Mouse (Mus musculus): ENCODE data around the gene Cox4i2. TPM values are rescaled to one million over a fixed set of nuclear protein-coding genes. Genes with fewer than 3 reads are reported as not detected.

Gene Cox4i2
- polyA plus RNA-seq, 1 experiment from 2014 or later = 21.1 TPM

DNA sequence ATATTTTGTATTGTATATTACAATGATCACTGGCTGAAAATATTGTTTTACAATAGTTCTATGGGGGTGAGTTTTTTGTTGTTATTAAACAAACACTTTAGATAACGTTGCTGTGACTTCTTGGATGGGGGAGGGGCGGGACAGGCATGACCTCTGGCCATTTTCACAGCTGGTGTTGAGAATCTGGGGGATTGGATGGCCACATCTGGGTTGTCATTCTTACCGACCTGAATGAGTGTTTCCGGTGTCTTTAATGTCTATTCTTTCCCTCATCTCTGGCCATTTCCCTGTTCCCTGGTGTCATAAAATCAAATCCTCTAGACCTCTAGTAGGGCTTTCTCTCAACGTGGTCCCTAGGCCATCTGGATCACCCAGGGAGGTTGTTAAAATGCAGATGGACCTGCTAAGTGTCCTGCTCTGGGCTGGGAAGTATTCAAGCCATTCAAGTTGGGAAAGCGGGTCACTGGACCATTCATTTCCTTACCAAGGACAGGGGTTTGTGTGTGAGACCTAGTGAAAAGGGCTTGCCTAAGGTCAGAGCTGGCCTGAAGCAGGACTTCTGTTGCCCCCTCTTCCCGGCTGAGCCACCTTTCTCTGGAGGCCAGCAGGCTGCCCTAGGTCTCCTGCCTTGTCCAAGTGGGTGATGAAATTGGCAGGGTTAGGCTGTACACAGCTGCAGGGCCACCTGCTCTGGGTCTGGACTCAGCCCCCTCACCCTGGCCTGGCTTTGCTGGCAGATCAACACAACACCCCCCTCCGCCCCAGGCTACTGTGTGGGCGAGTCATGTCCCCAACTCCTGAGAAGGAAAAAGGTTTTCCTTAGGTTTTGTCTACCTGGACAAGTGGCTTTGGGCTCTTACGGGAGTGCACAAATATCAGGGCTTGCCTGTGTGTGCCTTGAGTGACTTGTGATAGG, 16.4 kb upstream of the Cox4i2 start:
- Histone ChIP-seq H3K27me3 (ENCODE audit: insufficient read depth, poor library complexity, severe bottlenecking) (no peaks in the 10 kb centered on the region), H3K36me3 (peaks cover 8% of the 10 kb centered on the region), H3K9me3 (no peaks in the 10 kb centered on the region), H3K4me3 (peak overlapping the region; percentile 87), H3K27ac (peak overlapping the region; percentile 97), H3K4me1 (peaks cover 84% of the 10 kb centered on the region)
- DNase-seq (ENCODE audit: low spot score) = no peak
- 10% methylated on average over 10 of the region's 10 CpGs for WGBS

DNA sequence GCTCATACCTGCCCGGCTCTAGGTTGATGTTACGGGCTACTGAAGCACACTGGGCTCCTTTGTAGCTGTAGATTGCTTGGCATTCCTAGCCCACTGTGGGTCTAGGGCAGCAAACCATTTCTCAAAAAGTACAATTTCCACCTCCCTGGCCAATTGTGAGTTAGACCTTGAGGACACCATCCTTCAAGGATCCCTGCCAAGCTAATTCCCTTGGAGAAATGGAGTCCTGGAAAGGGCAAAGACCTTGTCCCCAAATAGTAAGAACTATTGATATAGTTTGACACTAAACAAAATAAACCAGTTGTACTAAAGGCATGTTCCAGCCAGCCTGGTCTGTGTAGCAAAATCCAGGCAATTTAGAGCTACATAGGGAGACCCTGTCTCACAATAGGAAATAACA, 15.6 kb upstream of the Cox4i2 start:
- H3K27me3 ChIP-seq (ENCODE audit: insufficient read depth, poor library complexity, severe bottlenecking) = no peaks in the 10 kb centered on the region
- peaks cover 8% of the 10 kb centered on the region for H3K36me3 ChIP-seq
- H3K9me3 ChIP-seq = no peaks in the 10 kb centered on the region
- 55% methylated on average over 2 of the region's 2 CpGs for WGBS
- H3K27ac ChIP-seq = peak overlapping the region; percentile 97
- H3K4me1 ChIP-seq = peaks cover 84% of the 10 kb centered on the region
- DNase-seq (ENCODE audit: low spot score) = no peak
- H3K4me3 ChIP-seq = peak overlapping the region; percentile 87

DNA sequence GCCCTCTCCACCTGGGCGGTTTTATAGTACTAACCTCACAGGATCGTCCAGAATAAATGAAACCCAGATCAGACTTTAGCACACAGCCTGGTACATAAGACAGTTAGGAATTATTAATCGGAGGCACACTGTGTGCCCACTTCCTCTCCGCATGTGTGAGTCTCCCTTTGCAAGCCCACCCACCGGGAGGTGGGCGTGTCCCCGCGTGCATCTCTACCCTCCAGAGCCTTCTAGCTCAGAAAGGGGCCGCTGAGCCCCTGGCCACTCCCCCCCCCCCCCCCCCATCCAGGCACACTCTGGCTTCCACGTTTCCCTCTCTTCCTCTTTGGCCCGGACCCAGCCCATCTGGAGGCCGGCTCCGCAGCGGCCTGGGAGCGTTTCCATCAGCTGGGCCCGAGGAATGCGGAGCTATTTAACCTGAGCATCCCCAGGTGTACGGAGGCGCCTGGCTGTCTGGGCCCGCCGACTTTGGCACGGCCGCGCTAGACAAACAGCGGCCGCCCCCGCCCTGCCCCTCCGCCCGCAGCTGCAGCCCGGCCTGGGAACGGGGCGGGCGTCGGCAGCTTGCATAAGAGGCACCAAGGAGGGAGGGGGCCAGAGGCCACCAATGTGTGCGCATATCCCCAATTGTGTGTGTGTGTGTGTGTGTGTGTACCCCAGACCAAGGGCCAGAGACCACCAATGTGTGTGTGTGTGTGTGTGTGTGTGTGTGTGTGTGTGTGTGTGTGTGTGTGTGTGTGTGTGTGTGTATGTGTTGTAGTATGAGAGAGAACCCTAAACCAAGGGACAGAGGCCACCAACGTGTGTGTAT, 14.7 kb upstream of the Cox4i2 start:
- Histone ChIP-seq H3K27me3 (ENCODE audit: insufficient read depth, poor library complexity, severe bottlenecking) (no peaks in the 10 kb centered on the region), H3K9me3 (no peaks in the 10 kb centered on the region), H3K4me3 (peak overlapping the region; percentile 87), H3K4me1 (peaks cover 78% of the 10 kb centered on the region), H3K27ac (peak overlapping the region; percentile 97), H3K36me3 (peaks cover 8% of the 10 kb centered on the region)
- peak; percentile 91 for DNase-seq (ENCODE audit: low spot score)
- 1% methylated on average over 33 of the region's 36 CpGs for WGBS

DNA sequence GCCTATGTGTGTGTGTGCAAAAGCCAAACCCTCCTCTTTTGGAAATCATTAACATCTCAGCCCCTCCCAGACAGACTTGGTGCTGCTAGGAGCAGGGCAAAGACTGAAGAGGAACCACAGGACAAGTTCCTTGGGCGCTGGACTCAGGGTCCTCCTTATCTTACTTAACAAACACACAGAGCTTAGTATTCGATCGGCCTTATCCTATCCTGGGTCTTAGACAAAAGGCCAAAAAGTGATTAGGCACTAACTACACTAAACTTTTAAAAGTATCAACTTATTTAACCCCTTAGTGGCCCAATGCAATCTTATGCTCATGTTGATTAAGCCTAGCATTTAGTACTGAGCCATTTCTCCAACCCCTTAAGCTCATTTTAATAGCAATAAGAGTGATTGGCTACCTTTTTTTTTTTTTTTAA, 14.1 kb upstream of the Cox4i2 start:
- DNase-seq (ENCODE audit: low spot score) = no peak
- H3K4me3 ChIP-seq = peak overlapping the region; percentile 87
- H3K9me3 ChIP-seq = no peaks in the 10 kb centered on the region
- peaks cover 76% of the 10 kb centered on the region for H3K4me1 ChIP-seq
- peak overlapping the region; percentile 97 for H3K27ac ChIP-seq
- 9% methylated on average over 3 of the region's 3 CpGs for WGBS
- no peaks in the 10 kb centered on the region for H3K27me3 ChIP-seq (ENCODE audit: insufficient read depth, poor library complexity, severe bottlenecking)
- H3K36me3 ChIP-seq = peaks cover 8% of the 10 kb centered on the region

DNA sequence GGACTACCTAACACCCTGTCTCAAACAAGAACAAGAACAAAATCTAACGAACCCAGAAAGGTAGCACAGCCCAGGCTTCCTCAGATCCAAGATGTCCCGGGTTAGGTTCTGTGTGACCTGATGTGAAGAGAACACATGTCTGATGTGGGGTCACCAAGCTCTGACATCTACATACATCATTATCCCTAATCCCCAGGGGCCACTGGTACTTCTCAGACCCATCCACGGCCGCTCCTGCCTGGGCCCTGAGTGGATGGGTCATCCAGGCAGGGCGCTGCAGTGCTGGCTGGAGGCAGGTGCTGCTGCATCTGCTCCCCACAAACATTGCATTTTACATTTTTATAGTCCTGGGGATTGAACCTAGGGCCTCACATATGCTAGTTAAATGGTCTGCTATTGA, 13.5 kb upstream of the Cox4i2 start:
- 75% methylated on average over 5 of the region's 5 CpGs for WGBS
- H3K4me1 ChIP-seq = peaks cover 73% of the 10 kb centered on the region
- no peak for DNase-seq (ENCODE audit: low spot score)
- H3K9me3 ChIP-seq = no peaks in the 10 kb centered on the region
- H3K27me3 ChIP-seq (ENCODE audit: insufficient read depth, poor library complexity, severe bottlenecking) = no peaks in the 10 kb centered on the region
- H3K4me3 ChIP-seq = no peak overlapping the region; the same call in 1 of the 2 replicates
- peak overlapping the region; percentile 97 for H3K27ac ChIP-seq
- peaks cover 8% of the 10 kb centered on the region for H3K36me3 ChIP-seq

DNA sequence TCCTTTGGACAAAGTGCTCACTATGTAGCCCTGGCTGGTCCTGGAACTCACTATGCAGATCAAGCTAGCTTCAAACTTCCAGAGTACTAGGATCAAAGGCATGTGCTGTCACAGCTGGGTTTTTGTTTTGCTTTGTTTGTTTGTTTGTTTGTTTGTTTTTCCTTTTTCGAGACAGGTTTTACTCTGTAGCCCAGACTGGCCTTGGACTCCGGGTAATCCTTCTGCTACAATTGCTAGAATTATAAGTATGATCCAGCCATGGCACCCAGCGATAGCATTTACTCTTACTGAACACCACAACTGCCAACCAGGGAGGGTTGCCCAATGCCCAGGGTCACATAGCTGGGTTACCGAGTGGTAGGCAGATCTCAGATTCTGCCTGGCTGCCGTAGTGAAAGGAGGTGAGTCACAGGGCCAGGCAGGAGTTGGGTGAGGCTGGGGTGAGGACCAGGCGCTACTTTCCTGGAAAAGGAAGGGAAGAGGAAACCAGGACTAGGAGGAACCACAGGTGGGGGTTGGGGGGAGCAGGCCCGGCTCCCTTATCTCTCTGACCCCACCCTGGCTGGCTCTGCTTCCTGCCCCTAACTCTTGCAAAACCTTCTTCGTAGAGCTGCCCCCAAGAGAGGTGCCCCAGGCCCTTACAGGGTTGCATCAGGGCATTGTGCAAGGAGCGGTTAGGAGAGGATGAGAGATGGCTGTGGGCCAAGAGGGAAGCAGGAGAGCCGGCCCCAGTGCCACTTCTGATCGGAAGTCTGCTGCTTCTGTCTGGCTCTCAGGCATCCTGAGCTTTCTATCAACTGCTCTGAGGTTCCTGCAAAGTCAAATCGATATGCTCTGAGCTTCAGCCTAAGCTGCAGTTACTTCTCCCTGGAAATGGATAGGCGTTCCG, 12.6 kb upstream of the Cox4i2 start:
- Histone ChIP-seq H3K4me1 (peaks cover 64% of the 10 kb centered on the region), H3K9me3 (no peaks in the 10 kb centered on the region), H3K36me3 (peaks cover 8% of the 10 kb centered on the region), H3K27ac (peak overlapping the region; percentile 87), H3K4me3 (peak overlapping the region; percentile 37), H3K27me3 (ENCODE audit: insufficient read depth, poor library complexity, severe bottlenecking) (no peaks in the 10 kb centered on the region)
- 27% methylated on average over 14 of the region's 14 CpGs for WGBS
- peak; percentile 89 for DNase-seq (ENCODE audit: low spot score)

DNA sequence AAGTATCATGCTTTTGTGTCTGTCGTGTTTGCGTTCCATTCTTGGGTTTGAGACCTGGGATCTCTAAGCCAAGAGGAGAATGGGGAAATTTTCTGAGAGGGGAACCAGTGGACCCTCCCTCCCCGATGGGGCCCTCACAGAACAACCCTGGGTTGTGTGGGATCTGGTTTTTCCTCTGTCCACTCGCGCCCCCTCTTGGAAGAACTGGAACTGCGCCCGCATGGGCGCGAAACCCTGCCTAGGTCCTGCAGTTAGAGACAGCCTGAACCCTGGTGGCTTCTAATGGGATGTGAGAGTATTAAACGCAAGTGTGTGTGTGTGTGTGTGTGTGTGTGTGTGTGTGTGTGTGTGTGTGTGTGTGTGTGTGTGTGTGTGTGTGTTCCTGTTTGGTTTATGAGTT, 11.5 kb upstream of the Cox4i2 start:
- 23% methylated on average over 10 of the region's 10 CpGs for WGBS
- Histone ChIP-seq H3K4me3 (no peak overlapping the region), H3K27me3 (ENCODE audit: insufficient read depth, poor library complexity, severe bottlenecking) (no peaks in the 10 kb centered on the region), H3K27ac (peak overlapping the region; percentile 87), H3K4me1 (peaks cover 58% of the 10 kb centered on the region), H3K9me3 (no peaks in the 10 kb centered on the region), H3K36me3 (peaks cover 8% of the 10 kb centered on the region)
- DNase-seq (ENCODE audit: low spot score) = peak; percentile 87

DNA sequence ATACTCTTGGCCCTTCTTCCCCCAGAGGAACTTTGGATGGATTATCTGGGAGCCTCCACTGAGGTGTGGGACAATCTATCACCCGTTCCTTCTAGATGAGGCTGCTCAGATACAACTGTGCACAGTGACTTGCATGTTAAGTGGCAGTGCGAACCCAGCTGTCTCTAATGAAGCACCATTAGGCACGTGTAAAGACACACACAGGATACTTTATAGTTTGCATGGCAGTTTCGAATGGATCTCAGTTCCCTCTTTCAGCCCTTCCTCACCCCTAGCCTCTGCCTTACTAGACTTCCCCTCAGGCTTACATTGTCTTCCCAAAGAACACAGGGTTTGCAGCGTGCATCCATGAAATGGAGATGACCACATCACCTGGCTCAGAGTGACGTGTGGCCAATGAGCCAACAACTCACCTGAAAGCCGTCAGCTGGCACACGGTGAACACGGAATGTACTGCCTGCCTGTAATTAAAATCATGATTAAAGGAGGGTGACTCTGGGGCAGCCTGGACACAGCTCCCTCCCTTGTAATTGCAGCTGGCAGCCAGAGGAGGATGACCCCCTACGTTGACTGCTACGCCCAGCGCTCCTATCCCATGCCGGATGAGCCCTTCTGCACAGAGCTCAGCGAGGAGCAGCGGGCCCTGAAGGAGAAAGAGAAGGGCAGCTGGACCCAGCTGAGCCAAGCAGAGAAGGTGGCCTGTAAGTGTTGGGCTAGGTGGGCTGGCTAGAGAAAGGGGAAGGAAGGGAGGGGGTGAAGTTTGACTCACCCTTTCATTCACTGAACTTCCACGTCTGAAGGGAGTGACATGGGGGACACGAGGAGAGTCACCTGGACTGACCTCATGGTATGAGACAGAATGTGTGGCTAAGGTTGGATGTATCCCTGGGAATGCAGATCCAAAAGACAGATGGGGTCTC, 2.8 kb downstream of the Cox4i2 start:
- Histone ChIP-seq H3K9me3 (no peaks in the 10 kb centered on the region), H3K4me1 (peaks cover 29% of the 10 kb centered on the region), H3K36me3 (no peaks in the 10 kb centered on the region), H3K27ac (no peak overlapping the region), H3K4me3 (no peak overlapping the region), H3K27me3 (ENCODE audit: insufficient read depth, poor library complexity, severe bottlenecking) (peaks cover 34% of the 10 kb centered on the region)
- DNase-seq (ENCODE audit: low spot score) = no peak
- 71% methylated on average over 17 of the region's 17 CpGs for WGBS

DNA sequence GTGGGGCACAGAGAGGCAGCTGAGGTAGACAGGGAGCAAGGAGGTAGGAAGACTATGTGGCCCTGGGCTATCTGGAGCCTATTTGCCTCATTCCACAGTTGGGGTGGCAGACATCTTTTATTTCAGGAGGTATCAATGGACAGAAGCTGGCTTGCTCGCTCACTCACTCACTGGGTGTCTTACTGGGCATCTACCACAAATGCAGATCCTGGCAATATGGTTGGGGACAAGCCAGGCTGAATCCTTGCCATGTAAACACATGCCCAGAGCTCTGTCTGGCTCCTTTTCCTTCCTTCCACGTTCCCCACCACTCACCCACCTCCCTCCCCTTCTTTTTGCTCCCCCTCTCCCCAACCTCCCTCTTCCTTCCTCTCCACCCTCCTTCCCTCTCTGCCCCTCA, 3.5 kb downstream of the Cox4i2 start:
- Histone ChIP-seq H3K27me3 (ENCODE audit: insufficient read depth, poor library complexity, severe bottlenecking) (peaks cover 34% of the 10 kb centered on the region), H3K4me3 (no peak overlapping the region), H3K9me3 (no peaks in the 10 kb centered on the region), H3K27ac (no peak overlapping the region), H3K4me1 (peaks cover 29% of the 10 kb centered on the region), H3K36me3 (no peaks in the 10 kb centered on the region)
- DNase-seq (ENCODE audit: low spot score) = no peak
- WGBS = 68% methylated on average over 2 of the region's 2 CpGs

DNA sequence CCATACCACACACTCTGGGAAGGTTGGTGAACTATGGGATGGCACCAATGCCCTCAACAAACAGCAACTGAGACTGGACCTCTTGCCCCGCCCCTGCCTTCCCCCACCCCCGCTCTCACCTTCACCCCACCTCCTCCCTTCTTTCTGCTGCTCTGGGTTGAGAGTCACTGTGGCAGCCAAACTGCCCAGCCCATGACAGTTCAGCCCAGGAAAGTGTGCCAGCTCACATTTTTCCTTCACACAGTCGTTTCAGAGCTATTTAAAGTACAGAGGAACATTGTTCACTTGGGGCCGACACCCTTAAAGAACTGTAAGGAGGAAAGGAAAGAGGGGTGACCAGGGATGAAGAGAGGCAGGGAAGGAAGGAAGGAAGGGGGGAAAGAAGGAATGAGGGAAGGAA, 4.4 kb downstream of the Cox4i2 start:
- WGBS = 32% methylated on average over 4 of the region's 4 CpGs
- DNase-seq (ENCODE audit: low spot score) = no peak
- H3K4me3 ChIP-seq = no peak overlapping the region
- H3K27me3 ChIP-seq (ENCODE audit: insufficient read depth, poor library complexity, severe bottlenecking) = peaks cover 30% of the 10 kb centered on the region
- H3K4me1 ChIP-seq = peaks cover 29% of the 10 kb centered on the region
- H3K9me3 ChIP-seq = no peaks in the 10 kb centered on the region
- no peak overlapping the region for H3K27ac ChIP-seq
- no peaks in the 10 kb centered on the region for H3K36me3 ChIP-seq

DNA sequence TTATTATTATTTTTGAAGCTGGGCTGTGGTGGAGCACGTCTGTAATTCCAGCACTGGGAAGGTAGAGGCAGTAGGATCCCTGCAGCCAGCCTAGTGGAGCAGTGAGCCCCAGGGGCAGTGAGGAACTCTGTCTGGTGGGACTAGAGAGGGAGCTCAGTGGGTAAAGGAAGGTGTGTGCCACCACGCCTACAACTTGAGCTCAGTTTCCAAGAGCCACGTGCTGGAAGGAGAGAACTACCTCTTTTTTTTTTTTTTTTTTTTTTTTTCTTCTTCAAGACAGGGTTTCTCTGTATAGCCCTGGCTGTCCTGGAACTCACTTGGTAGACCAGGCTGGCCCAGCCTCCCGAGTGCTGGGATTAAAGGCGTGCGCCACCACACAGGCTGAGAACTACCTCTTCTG, 9.3 kb downstream of the Cox4i2 start:
- Histone ChIP-seq H3K36me3 (no peaks in the 10 kb centered on the region), H3K27me3 (ENCODE audit: insufficient read depth, poor library complexity, severe bottlenecking) (no peaks in the 10 kb centered on the region), H3K9me3 (no peaks in the 10 kb centered on the region), H3K4me1 (peaks cover 41% of the 10 kb centered on the region), H3K27ac (peak overlapping the region; percentile 84), H3K4me3 (no peak overlapping the region)
- 54% methylated on average over 6 of the region's 6 CpGs for WGBS
- no peak for DNase-seq (ENCODE audit: low spot score)
